Mouse (Mus musculus): ENCODE data around the gene Mrps7.

The Mrps7 gene

DNA sequence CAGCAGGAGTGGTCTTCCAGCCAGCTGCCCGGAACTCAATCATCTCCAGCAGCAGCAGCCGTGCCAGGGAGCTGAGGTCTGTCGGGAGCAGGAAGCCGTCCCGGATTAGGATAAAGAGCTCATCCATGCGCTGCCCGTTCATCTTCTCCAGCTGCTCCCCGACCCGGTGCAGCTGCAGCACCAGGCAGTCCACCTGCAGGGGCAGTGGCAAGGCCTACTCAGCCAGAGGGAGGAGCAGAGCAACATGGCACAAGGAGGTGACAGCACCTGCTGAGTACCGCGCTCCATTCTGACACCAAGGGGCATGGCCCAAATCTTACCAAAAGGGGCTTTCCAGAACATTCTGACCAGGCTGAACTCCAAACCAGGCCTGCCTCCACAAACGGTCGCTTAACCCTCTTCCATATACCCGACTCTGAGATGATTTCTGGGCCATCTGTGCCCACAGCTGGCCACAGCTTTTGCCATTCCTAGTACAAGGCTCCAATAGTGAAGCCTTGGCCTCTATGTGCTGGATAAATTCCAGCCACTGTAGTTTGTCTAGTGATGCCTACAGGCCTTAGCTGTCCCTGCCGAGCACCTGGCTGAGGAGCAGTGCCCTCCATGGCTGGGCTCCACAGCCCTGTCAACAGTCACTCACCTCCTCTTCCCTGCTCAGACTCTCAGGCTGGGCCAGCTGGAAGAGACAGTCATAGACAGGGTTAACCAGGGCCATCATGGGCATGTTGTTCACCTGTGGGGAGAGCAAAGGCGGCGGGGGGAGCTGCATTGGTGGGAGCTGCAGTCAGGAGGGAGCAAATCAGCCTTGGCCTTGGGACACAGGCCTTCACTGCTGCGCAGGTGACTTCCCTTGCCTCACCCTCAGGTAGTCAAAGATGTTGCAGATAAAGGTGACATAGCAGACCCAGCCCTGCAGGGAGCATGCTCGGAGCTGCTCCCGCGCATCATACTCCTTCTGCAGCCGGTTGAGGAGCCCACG, 5.0 kb downstream of the Mrps7 start:
- DNase-seq (ENCODE audit: low read depth, low spot score), result no peak

DNA sequence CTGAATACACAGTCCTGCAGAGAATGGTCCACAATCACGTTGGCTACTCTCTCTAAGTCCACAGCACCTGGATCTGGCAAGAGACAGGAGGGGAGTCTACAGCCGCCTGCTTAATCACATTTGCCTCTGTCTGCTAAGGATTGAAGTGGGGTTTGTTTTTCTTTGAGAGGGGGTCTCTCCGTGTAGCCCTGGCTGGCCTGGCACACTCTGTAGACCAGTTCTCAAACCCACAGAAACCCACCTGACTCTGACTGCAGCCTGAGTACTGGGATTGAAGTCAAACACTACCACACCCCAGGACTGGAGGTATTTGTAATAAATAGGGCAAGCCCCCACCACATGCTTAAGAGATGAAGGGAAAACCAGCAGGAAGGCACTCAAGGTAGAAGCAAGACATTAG, 5.9 kb downstream of the Mrps7 start:
- DNase-seq (ENCODE audit: low read depth, low spot score), result no peak

DNA sequence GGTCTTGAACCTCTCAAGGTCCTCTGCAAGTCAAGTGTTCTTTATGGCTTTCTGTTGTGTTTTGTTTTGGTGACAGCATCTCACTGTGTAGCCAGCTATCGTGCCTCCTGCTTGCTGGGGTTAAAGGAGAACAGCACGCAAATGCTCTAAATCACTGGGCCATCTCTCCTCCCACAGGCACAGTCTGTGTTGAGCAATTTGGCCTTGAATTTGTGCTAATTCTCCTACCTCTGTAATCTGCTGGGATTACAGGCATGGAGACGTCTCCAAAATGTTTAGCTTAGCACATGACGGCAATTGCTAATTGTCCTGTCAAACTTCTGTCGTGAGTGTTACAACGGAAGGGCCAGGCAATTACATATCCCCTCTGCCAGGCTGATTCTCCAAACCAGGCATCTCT, 7.4 kb downstream of the Mrps7 start:
- no peak for DNase-seq (ENCODE audit: low read depth, low spot score)

DNA sequence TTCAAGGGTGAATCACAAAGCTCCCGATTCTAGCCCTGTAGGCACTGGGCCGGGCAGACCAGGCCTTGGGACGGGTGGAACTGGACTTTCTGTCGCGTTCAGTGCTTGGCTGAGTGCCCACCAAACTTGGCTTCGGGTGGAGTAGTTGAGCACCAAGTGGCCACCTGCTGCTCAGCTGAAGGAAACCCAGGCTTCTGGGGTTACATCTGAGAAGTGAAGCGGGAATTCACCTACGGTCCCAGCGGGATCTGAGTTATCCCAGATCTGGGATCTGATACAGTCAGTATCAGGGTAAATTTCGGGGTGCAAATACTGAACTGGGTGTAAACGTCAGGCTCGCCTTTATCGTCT, 8.3 kb downstream of the Mrps7 start:
- no peak for DNase-seq (ENCODE audit: low read depth, low spot score)

DNA sequence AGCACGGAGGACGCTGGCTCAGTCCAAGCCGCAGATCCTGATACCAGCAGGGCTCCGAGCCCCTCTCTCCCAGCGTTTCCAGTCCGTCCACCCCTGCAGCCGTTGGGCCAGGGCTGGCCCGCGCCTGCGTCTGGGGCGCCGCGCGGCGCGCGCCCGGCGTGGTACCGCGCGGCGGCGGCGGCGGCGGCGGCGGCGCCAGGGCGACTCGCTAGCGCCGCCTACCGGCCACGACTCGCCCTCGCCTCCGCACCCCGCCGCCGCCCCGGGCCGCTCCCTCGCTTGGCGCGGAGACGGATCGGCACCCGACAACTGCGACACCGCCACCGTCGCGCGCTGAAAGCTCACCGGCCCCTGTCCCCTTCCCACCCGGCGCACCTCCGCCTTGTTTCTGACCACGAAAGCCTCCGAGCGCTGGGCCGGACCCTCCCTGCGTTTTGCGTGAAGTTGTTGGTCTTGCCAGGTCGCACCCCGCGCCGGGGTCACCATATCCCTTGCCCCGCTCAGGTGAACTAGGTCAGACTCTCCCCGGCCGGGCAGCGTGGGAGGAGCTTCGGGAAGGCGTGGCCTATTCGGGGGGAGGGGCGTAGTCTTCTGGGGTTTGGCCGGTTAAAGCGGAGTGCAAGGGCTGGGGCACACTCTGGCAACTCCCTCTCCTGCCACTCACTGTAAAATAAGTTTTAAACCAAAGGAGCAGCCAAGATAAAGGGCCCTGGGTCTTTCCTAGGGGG, 8.8 kb downstream of the Mrps7 start, which contains the start of gene Mif4gd:
TSS of gene Mif4gd (minus strand) at position 560 of the 728 bp plus-strand sequence.
- DNase-seq (ENCODE audit: low read depth, low spot score), result no peak

DNA sequence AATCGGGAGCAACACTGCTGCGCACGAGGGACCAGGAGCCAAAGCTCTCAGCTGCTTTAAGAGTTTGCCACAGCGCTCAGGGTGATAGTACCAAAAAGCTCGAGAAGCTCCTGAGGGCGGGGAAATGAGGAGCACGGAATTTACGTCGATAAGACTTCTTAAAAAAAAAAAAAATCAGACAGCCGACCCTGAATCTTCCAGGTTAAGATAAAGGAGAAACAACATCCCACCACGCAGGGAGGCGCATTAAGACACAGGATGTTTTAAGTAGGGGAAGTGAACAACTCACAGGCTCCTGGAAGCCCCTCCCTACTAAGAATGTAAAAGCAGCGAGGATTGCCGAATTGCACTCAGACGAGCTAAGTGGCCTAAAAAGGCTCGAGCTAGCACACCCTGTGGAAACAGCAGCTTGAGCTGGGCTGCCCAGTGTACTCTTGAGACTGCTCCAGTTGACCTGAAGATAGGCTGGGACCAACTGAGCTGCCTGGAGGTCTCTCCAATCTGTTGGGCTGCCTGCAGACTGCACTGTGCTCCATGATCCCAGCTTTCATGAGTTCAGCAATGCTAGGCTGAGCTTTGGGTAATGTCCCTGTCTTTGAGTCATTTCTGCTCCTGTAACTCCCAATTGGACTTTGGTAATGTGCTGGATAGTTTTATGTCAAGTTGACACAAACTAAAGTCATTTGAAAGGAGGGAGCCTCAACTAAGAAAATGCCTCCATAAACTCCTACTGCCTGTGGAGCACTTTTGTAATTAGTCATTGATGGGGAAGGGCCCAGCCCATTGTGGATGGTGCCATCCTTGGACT, 9.6 kb downstream of the Mrps7 start:
- no peak for DNase-seq (ENCODE audit: low read depth, low spot score)

DNA sequence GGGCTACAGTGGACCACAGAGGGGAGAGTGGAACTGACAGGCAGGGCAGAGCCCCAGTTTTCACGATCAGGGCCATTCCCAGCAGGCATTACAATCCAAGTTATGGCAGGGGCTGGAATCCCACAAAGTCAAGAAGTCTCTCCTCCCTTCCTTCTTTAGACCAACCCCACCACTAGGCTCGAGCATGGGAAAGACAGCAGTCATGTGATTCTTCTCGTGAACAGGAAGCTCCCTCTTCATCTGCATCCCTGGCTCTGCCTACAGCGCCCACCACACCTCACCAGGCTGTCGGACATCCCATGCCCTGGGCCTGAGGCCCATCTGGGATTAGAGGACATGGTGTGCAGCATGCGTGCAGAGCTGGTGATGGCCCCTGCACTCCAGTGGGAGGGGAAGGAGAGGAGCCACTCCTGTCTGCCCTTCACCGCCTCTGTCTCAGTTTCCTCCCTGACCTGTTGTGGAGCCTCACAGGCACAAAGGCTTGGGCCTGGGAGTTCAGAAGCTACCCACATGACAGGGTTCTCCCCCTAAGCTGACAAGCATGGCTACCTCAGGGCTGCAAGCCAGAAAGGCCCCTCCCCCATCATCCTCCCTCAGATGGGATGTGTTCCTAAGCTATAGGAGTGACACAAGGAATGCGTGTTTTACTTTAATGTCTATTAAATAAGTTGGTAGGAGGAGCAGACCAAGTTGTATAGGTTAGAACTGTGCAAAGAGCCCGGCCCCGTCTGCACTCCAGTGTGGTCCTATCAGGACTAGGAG, 10.8 kb downstream of the Mrps7 start:
- DNase-seq (ENCODE audit: low read depth, low spot score), result no peak

DNA sequence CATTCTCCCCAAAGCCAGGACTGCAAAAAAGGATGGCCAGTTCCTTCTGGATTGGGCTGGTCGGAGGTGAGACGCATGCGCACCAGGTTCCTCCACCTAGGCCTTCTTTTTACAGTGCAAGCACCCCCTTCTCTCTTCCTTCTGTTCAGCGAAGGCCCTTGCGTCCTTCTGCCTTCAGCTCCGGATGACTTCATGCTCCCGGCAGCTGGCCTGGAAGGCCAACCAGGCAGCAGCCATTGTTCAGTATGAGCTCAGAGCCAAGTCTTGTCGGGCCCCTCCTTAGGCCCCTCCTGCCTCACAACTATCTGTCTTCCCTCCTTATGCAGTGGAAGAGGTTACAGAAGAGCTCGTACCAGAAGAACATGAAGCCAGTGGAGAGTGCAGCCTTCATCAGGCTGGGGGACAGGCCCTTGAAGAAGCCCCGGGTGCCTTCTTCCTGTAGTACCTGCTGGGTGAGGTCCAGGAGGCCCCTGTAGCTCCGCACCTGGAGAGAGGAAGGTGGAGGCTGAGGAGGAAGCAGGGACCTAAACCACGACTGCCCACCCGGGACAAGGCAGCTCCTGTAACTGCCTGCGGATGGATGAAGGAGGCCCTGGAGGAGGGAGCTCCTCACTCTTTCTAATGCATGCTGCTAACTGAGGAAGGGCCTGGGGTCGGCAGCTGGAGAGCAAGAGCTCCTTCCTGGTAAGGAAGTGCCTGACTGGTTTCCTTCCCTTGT, 11.5 kb downstream of the Mrps7 start:
- DNase-seq (ENCODE audit: low read depth, low spot score), result no peak

DNA sequence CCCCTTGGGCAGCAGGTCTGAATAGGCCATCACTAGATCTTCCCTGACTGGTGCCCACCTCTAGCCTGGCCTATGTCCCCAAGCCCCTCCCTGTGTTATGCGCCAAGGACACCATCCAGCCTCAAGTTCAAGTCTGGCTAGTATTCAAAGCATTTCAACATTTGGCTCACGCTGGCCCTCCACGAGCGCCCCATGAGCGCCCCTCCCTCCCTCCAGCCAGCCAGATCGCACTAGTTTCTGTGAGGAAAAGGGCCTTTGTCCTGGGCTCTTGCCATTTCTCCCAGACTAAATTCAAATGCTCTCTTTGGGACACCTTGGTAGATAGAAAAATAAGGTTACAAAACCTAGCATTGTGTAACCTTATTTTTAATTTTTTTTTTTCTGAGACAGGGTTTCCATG, 12.2 kb downstream of the Mrps7 start:
- no peak for DNase-seq (ENCODE audit: low read depth, low spot score)

DNA sequence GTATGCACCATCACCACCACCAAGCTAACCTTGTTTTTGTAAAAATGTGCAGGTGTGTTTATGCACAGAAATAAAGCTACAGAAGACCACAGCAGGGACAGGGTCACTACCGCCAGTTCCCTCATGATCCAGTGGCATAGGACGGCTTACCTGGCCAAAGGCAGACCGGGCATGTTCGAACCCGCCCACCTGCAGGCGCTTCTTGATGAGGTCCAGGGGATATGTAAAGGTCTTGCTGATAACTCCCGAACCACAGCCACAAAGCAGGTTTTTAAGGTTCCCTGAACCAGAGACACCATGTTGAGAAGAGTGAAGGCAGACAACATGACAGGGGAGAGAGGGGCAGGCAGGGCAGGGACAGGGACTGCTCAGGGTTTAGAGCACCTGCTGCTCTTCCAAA, 12.6 kb downstream of the Mrps7 start:
- DNase-seq (ENCODE audit: low read depth, low spot score), result no peak

DNA sequence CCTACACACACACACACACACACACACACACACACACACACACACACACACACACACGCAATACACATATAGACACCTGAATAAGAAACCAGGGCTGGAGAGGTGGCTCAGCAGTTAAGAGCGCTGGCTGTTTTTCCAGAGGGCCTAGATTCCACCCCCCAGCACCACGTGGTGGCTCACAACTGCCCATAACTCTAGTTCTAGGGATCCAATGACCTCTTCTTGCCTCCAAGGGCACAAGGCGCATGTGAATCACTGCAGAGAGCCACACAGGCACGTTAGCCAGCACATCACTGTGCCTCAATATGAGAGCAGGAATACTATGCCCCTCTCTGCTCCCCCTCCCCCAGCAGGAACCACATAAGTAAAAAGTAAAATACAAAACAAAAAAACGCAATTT, 13.2 kb downstream of the Mrps7 start:
- DNase-seq (ENCODE audit: low read depth, low spot score), result no peak

DNA sequence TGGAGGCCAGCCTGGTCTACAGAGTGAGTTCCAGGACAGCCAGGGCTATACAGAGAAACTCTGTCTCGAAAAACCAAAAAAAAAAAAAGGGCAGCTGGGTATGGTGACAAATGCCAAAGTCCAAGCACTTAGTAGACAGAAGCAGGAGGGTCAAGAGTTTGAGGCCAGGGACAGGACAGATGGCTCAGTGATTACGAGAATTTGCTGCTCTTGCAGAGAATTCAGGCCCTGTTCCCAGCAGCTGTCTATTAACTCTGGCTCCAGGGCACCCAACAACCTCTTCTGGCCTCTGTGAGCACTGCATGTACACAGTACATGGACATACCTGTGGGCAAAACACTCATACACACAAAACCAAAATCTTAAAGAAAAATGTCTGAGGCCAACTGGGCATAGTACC, 14.3 kb downstream of the Mrps7 start:
- DNase-seq (ENCODE audit: low read depth, low spot score), result no peak

DNA sequence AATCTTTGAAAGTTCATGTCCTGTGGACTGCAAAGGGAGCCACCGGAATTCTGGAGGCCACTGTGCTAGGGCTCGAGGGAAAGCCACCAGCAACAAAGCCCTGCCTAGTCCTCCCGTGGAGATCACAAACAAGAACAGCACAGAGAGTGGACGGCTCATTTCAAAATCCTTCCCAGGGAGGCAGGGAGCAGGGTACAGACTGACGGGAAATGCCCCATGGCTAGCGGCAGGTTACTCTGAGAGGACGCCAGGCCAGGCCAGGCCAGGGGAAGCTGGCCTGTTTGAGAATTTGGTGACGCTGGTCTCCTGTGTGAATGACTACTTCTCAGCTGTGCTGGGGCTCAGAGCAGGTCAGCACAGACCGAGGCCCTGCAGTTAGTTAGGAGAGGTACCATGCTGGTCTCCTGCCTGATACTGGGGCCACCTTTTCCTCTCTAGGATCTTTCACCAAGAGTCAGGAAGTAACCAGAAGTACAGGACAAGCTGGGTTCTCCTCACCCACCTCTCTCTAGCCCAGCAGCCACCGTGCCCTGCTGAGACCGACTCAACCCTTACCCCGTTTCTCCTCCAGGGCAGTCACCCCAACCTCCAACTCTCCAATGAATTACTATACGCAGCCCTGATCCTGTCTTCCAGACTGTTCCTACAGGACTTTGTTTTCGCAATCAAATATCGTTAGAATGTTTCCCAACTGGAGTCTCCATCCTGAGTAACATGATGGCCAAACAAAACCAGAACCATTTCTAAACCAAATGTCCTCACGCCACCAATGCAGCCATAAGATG, 15.2 kb downstream of the Mrps7 start:
- no peak for DNase-seq (ENCODE audit: low read depth, low spot score)

DNA sequence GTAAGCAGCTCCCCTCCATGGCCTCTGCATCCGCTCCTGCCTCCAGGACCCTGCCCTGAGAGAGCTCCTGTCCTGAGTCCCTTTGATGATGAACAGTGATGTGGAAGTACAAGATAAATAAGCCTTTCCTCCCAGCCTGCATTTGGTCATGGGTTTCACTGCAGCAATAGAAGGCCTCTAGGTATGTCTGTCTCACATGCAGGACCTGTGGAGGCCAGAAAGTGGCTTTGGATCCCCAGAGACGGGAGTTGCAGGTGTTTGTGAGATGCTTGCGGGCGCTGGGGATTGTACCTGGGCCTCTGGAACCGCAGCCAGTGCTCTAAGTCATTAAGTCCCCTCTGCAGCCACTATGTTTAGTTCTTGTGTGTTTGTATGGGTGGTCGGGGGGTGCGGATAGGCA, 16.2 kb downstream of the Mrps7 start:
- DNase-seq (ENCODE audit: low read depth, low spot score), result no peak

DNA sequence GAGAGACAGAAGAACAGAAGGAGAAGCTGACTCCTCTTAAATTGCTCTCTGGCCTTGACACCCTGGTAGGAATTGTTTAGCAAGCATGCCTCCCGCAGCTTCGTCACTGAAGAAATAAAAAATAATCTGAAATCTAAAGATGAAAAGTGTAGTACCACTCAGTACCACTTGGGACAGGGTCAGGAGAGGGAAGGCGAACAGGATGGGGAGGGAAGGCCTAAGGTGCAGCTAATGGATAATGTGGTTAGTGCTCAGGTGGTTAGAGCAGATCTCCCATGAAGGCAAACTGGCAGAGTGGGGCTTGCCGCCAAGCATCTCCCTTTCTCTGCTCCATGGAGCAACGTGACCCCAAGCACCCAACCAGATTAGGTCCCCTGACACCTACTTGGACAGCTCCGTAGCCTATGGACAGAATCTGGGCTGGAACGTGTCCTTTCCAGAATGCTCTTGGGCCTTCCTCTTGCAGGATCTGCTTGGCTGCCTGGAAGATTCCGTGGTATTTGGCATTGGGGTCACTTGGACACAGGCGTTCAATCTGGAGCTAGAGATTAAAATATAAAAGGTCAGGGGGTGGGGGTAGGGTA, 19.9 kb downstream of the Mrps7 start:
- no peak for DNase-seq (ENCODE audit: low read depth, low spot score)

DNA sequence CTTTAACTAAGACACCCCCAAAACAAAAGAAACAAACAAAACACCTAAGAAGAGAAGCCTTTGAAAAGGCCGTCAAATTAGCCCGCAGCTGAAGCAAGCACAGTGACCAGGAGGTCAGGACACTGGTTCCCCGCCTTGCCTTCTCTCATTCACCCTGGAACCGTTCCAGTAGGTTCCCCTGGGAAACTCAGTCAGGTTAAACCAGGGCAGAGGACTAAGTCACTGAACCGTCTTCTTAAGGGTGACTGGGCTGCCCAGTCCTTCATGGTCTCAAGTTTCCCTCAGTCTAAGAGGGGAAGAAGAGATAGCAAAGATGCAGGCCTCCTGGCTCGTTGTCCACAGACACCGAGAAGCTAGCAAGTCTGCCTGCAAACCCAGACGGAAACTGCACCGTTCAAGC, 22.2 kb downstream of the Mrps7 start:
- no peak for DNase-seq (ENCODE audit: low read depth, low spot score)

DNA sequence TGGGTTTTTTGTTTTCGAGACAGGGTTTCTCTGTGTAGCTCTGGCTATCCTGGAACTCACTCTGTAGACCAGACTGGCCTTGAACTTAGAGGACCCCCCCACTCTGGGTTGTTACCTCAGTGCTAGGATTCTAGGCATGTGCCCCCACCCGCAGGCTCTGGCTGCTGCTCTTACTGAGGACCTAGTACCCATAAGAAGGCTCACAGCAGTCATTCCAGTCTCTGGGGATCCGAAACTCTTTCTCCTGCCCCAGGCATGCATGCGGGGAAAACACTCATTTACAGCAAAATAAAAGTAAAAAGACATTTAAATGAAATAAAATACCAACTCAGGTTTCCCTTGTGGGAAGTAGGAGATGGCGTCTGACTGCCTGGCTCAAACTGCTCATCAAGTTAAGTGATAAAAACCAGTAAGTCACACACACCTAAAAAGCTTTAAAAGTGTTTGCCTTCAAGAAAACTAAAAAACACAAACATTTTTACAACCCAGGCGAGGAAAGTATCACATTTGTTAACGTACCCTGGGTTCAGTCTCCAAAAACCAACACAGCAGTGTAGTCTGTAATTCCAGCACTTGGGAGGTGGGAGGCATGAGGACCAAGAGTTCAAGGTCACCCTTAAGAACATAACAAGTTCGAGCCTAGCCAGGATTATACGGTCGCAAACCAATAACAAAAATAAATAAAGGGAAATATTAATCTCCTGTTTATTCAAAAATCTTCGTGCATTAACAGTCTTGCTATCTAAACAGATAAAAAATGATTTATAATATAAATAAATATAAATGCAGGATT, 23.3 kb downstream of the Mrps7 start:
- no peak for DNase-seq (ENCODE audit: low read depth, low spot score)

DNA sequence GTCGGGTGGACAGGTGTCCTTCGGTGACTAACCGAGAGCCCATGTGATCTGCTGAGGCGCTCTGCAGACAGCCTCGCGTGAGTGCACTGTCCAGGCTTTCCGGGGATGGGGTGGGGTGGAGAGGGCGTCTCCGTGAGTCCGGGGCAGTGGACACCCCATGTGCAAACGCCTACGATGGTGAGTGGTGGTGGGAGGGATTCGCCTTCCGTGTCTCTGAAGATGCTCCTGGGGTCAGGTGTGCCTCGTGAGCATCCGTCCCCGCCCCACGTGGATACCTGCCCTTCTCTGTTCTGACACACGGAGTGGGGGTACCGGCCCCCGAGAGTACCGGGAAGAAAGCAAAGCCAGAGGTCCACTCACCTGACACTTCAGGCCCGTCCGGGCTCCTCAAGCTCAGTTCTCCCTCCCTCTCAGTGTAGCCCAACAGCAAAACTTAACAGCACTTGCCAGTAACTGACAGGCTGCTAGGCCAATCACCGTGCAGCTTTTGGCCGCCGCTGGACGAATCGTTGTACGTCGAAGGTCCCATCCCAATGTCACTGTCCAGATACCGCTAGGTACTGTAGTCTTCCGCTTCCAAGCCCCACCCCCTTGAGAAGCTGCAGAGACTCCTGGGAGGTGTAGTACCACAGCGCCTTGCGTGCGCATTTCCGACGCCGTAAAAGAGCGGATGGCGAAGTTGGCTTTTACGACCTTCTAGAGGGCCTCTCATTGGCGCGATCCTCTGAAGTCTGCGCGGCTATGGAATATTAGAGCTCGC, 24.2 kb downstream of the Mrps7 start, which contains the start of gene Slc25a19:
TSS of gene Slc25a19 (minus strand) at position 591 of the 760 bp plus-strand sequence.
- peak; percentile 100 for DNase-seq (ENCODE audit: low read depth, low spot score)

All from telencephalon, adult 2 months (tissue).